Mouse (Mus musculus) midbrain, embryonic 12.5 days (tissue): ENCODE results near the gene Cirbp. TPM values are rescaled to one million over a fixed set of nuclear protein-coding genes. Genes with fewer than 3 reads are reported as not detected.
A peak's percentile ranks its signal among the peaks of the same experiment; 100 is the strongest.

Experiments used
- ATAC-seq: fragments of 200-750 bp; cut with Nextera tagmentation; 2 replicates; pipeline ENCODE4 v1.8.0; 2017; ENCODE audit warnings: low read depth, moderate TSS enrichment, moderate library complexity; ENCODE audit not compliant: low FRiP score
- H3K27ac ChIP-seq: fragments of 300-500 bp; sonication (generic); replicated peaks from 2 replicates; pipeline ENCODE4 v1.5.1; 2016; ENCODE audit warnings: mild to moderate bottlenecking
- H3K27me3 ChIP-seq: fragments of 300-500 bp; sonication (generic); 2 replicates; pipeline ENCODE4 v1.6.1; 2016; ENCODE audit warnings: mild to moderate bottlenecking
- H3K36me3 ChIP-seq: fragments of 300-500 bp; sonication (generic); 2 replicates; pipeline ENCODE4 v1.6.1; 2016
- H3K4me1 ChIP-seq: fragments of 300-500 bp; sonication (generic); 2 replicates; pipeline ENCODE4 v1.6.1; 2016
- H3K4me2 ChIP-seq: fragments of 300-500 bp; sonication (generic); replicated peaks from 2 replicates; pipeline ENCODE4 v1.6.1; 2016; ENCODE audit warnings: mild to moderate bottlenecking, moderate library complexity
- H3K4me3 ChIP-seq: fragments of 300-500 bp; sonication (generic); 2 replicates; pipeline ENCODE4 v1.5.1; 2016; ENCODE audit warnings: mild to moderate bottlenecking
- H3K9ac ChIP-seq: fragments of 300-500 bp; sonication (generic); replicated peaks from 2 replicates; pipeline ENCODE4 v1.6.1; 2016; ENCODE audit warnings: mild to moderate bottlenecking, moderate library complexity
- H3K9me3 ChIP-seq: fragments of 300-500 bp; sonication (generic); 2 replicates; pipeline ENCODE4 v1.6.1; 2016; ENCODE audit warnings: mild to moderate bottlenecking
- WGBS: fragments of 180-500 bp; shearing (Covaris S2); methylation state at CpG from one replicate; pipeline ENCODE4 v1.1.7; 2016; 5-methylcytosine and 5-hydroxymethylcytosine counted together
- polyA plus RNA-seq: library from polyadenylated mRNA; unstranded; fragments of >200 nt; fragmentation: Nextera tagmentation; extraction: Ambion mirVana; gene quantifications from 2 replicates; pipeline ENCODE4 v1.2.1, GENCODE M21; 2016

The Cirbp gene
- polyA plus RNA-seq, 1 experiment from 2014 or later = 233 TPM

GRCm38 (mm10) chr10:80139439-80139775 lies 26.4 kb upstream of the Cirbp start:
- Histone ChIP-seq H3K27ac (peak overlapping the region; percentile 91), H3K4me2 (peak overlapping the region; percentile 95), H3K4me1 (peaks cover 65% of the 10 kb centered on the region), H3K36me3 (peaks cover 18% of the 10 kb centered on the region), H3K9ac (peak overlapping the region; percentile 86), H3K4me3 (peak overlapping the region; percentile 66), H3K27me3 (peaks cover 38% of the 10 kb centered on the region), H3K9me3 (no peaks in the 10 kb centered on the region)
- no peak for ATAC-seq
- 0% methylated on average over 9 of the region's 10 CpGs for WGBS

- no peak overlapping the region for H3K4me3 ChIP-seq
- no peaks in the 10 kb centered on the region for H3K9me3 ChIP-seq
- 75% methylated on average over 11 of the region's 11 CpGs for WGBS
- peaks cover 68% of the 10 kb centered on the region for H3K4me1 ChIP-seq
- H3K4me2 ChIP-seq = peak overlapping the region; percentile 95; the same call in 1 of the 2 replicates
- no peak overlapping the region for H3K9ac ChIP-seq
- peaks cover 20% of the 10 kb centered on the region for H3K36me3 ChIP-seq
- ATAC-seq = no peak
- peaks cover 31% of the 10 kb centered on the region for H3K27me3 ChIP-seq
- no peak overlapping the region for H3K27ac ChIP-seq
Observed at GRCm38 (mm10) chr10:80139975-80140665, 25.7 kb upstream of the Cirbp start.

DNA sequence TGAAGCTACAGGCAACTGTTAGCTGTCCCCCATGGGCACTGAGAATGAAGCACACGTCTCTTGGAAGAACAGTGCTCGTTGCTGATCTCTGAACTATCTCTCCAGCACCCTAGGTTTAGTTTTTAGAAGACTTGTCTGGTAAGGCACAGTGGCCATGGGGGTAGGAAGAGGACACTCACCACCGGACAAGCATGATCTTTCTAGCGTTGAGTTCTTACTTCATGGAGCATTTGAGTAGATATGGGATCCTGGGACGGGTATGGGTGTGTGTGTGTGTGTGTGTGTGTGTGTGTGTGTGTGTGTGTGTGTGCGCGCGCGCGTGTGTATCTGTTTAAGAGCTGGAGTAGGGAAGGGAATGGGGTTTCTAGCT lies 25.1 kb upstream of the Cirbp start, which contains the start of gene Cbarp:
Cbarp (minus strand) TSS at position 170 of the 370 bp plus-strand sequence.
- Histone ChIP-seq H3K4me2 (peak within 1 kb of the TSS; percentile 95), H3K27ac (peak within 1 kb of the TSS; percentile 91), H3K4me1 (peaks cover 73% of the 10 kb centered on the region), H3K9ac (peak within 1 kb of the TSS; percentile 32; the same call in 1 of the 2 replicates), H3K4me3 (peak within 1 kb of the TSS; percentile 73), H3K27me3 (peaks cover 26% of the 10 kb centered on the region), H3K36me3 (peaks cover 22% of the 10 kb centered on the region), H3K9me3 (no peaks in the 10 kb centered on the region)
- 83% methylated on average over 10 of the region's 10 CpGs for WGBS
- no peak for ATAC-seq

DNA sequence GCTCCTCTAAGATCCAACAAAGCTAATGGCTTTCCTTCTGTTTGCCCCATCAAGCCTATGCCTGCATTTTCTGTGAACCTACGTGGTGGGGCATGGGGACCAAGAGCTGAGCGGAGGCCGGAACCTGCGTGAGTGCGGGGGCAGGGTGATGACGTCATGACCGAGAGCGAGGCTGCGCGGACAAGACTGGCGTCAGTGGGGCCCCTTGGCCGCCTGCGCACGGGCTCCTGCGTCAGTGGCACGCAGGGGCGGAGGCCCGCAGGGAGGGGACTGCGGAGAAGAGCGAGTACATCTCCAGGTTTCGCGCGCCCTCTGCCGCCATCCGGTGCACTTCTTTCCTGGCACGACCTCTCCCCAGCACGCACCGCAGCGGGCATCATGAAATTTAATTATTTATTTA lies 24.5 kb upstream of the Cirbp start:
- peaks cover 77% of the 10 kb centered on the region for H3K4me1 ChIP-seq
- peak overlapping the region; percentile 83 for H3K27ac ChIP-seq
- under 1% methylated on average over 29 of the region's 29 CpGs for WGBS
- peaks cover 28% of the 10 kb centered on the region for H3K36me3 ChIP-seq
- H3K4me3 ChIP-seq = peak overlapping the region; percentile 73
- ATAC-seq = peak; percentile 50
- peak overlapping the region; percentile 81 for H3K4me2 ChIP-seq
- H3K27me3 ChIP-seq = peaks cover 20% of the 10 kb centered on the region
- H3K9ac ChIP-seq = peak overlapping the region; percentile 32; the same call in 1 of the 2 replicates
- H3K9me3 ChIP-seq = no peaks in the 10 kb centered on the region

- Histone ChIP-seq H3K4me3 (peak overlapping the region; percentile 73), H3K27ac (peak overlapping the region; percentile 84), H3K9me3 (no peaks in the 10 kb centered on the region), H3K4me2 (peak overlapping the region; percentile 81), H3K4me1 (peaks cover 77% of the 10 kb centered on the region), H3K27me3 (peaks cover 13% of the 10 kb centered on the region), H3K36me3 (peaks cover 29% of the 10 kb centered on the region), H3K9ac (peak overlapping the region; percentile 91)
- peak; percentile 83 for ATAC-seq
- WGBS = 2% methylated on average over 43 of the region's 43 CpGs
Observed at GRCm38 (mm10) chr10:80141786-80142529, 23.8 kb upstream of the Cirbp start.

DNA sequence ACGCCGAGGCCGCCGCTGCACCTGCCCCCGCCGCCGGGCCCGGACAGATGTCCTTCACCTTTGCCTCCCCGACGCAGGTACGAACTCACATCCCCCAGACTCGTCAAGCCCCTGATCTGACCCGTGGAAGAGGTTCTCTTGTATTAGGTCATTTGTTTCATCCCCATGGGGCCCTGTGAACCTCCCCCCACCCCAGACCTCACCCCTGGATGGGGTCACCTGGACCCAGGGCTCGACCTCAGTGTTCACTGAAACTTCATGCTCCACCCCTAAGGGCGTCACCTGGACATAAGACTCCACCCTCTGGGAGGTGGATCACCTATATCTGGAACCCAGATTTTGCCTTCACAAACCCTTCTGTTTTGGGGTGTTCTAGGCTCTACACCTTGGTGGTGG lies 23.3 kb upstream of the Cirbp start:
- Histone ChIP-seq H3K4me3 (peak overlapping the region; percentile 73), H3K4me1 (peaks cover 75% of the 10 kb centered on the region)

DNA sequence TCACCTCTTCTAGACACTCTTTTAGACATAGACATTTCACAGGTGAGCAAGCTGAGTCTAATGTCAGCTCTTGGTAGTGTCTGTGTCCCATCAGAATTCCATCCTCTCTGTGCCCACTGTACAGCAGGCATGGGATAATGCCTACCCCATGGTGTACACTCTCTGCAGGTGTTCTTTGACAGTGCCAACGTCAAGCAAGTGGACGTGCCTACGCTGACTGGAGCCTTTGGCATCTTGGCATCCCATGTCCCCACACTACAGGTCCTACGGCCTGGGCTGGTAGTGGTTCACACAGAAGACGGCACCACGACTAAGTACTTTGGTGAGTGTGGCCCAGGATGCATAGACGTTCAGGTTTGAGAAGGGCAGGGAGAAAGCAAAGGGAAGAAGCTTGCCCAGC lies 22.1 kb upstream of the Cirbp start:
- no peak overlapping the region for H3K4me3 ChIP-seq
- 94% methylated on average over 7 of the region's 7 CpGs for WGBS
- H3K9ac ChIP-seq = no peak overlapping the region
- no peaks in the 10 kb centered on the region for H3K9me3 ChIP-seq
- H3K4me1 ChIP-seq = peaks cover 68% of the 10 kb centered on the region
- H3K36me3 ChIP-seq = peaks cover 29% of the 10 kb centered on the region
- H3K27ac ChIP-seq = no peak overlapping the region
- H3K27me3 ChIP-seq = peaks cover 6% of the 10 kb centered on the region
- H3K4me2 ChIP-seq = 0 out of 2 replicates have a peak overlapping the region, but pooled peaks have one; percentile 4
- no peak for ATAC-seq

More for the DNA sequence above, 23.3 kb upstream of the Cirbp start:
- ATAC-seq = peak; percentile 3; the same call in 1 of the 2 replicates
- WGBS = 0% methylated on average over 15 of the region's 15 CpGs
- Histone ChIP-seq H3K9me3 (no peaks in the 10 kb centered on the region), H3K9ac (peak overlapping the region; percentile 91), H3K4me2 (peak overlapping the region; percentile 81), H3K36me3 (peaks cover 29% of the 10 kb centered on the region), H3K27ac (peak overlapping the region; percentile 84), H3K27me3 (peaks cover 7% of the 10 kb centered on the region)

- WGBS = 94% methylated on average over 12 of the region's 12 CpGs
- Histone ChIP-seq H3K9ac (no peak overlapping the region), H3K4me3 (no peak overlapping the region), H3K27ac (no peak overlapping the region), H3K36me3 (peaks cover 29% of the 10 kb centered on the region), H3K4me1 (peaks cover 66% of the 10 kb centered on the region), H3K27me3 (peaks cover 5% of the 10 kb centered on the region; the same call in 1 of the 2 replicates), H3K9me3 (no peaks in the 10 kb centered on the region), H3K4me2 (no peak overlapping the region)
- ATAC-seq = no peak
Observed at GRCm38 (mm10) chr10:80144159-80144558, 21.6 kb upstream of the Cirbp start.

GRCm38 (mm10) chr10:80144864-80145838 lies 20.6 kb upstream of the Cirbp start:
- peaks cover 61% of the 10 kb centered on the region for H3K4me1 ChIP-seq
- H3K4me3 ChIP-seq = 0 out of 2 replicates have a peak overlapping the region, but pooled peaks have one; percentile 4
- whole genome bisulfite sequencing = 78% methylated on average over 20 of the region's 20 CpGs
- H3K27me3 ChIP-seq = no peaks in the 10 kb centered on the region
- ATAC-seq = no peak
- H3K36me3 ChIP-seq = peaks cover 29% of the 10 kb centered on the region
- no peak overlapping the region for H3K9ac ChIP-seq
- H3K27ac ChIP-seq = 0 out of 2 replicates have a peak overlapping the region, but pooled peaks have one; percentile 20
- no peaks in the 10 kb centered on the region for H3K9me3 ChIP-seq
- H3K4me2 ChIP-seq = 0 out of 2 replicates have a peak overlapping the region, but pooled peaks have one; percentile 17

DNA sequence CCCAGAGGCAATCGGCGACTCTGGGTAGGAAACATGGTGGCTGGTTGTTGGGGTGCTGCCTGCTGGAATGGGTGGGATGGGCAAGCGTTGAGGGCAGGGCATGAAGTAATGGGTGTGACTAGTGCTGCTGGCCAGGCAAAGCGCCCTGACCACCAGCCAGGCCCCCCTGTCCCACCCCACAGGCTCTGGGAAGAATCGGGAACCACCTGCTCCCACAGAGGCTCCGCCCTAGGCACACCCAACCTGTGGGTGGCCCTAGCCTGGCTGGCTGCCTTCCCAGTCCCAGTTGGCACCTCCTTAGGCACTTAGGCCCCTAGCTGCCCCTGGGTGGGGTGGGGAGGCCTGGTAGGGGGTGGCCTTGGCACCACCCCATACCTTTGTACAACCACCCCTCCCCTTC lies 19.9 kb upstream of the Cirbp start:
- Histone ChIP-seq H3K4me3 (0 out of 2 replicates have a peak overlapping the region, but pooled peaks have one; percentile 4), H3K27me3 (no peaks in the 10 kb centered on the region), H3K36me3 (peaks cover 29% of the 10 kb centered on the region), H3K27ac (0 out of 2 replicates have a peak overlapping the region, but pooled peaks have one; percentile 20), H3K9ac (no peak overlapping the region), H3K4me1 (peaks cover 55% of the 10 kb centered on the region), H3K4me2 (0 out of 2 replicates have a peak overlapping the region, but pooled peaks have one; percentile 17), H3K9me3 (no peaks in the 10 kb centered on the region)
- WGBS = 87% methylated on average over 6 of the region's 6 CpGs
- ATAC-seq = no peak

- Histone ChIP-seq H3K4me1 (peaks cover 50% of the 10 kb centered on the region), H3K27me3 (no peaks in the 10 kb centered on the region), H3K4me3 (0 out of 2 replicates have a peak overlapping the region, but pooled peaks have one; percentile 100), H3K4me2 (no peak overlapping the region), H3K9ac (0 out of 2 replicates have a peak overlapping the region, but pooled peaks have one; percentile 12), H3K27ac (peak overlapping the region; percentile 98; the same call in 1 of the 2 replicates), H3K9me3 (no peaks in the 10 kb centered on the region), H3K36me3 (peaks cover 36% of the 10 kb centered on the region)
- no peak for ATAC-seq
- 75% methylated on average over 4 of the region's 4 CpGs for WGBS
Observed at GRCm38 (mm10) chr10:80146568-80147011, 19.2 kb upstream of the Cirbp start.
